Mouse (Mus musculus) adrenal gland, adult 8-10 months (tissue): ENCODE measurements around the gene Btbd9. TPM values are rescaled to one million over a fixed set of nuclear protein-coding genes. Genes with fewer than 3 reads are reported as not detected.

Experiments
- DNase-seq: peaks from one replicate; pipeline ENCODE4 v3.0.0; 2022
- total RNA-seq, 4 experiments: library from RNA; stranded (reverse); gene quantifications; 2 replicates each; pipeline ENCODE4 v1.2.4; 2022

Btbd9 gene
- total RNA-seq, 4 experiments from 2014 or later = 40.1 to 61.6 (median 48.3) TPM

- no peak for DNase-seq
These were observed 306.9 kb downstream of the Btbd9 start for GRCm38 (mm10) chr17:30269136-30270063.

GRCm38 (mm10) chr17:30268456-30268855, 307.8 kb downstream of the Btbd9 start:
- no peak for DNase-seq

GRCm38 (mm10) chr17:30267432-30267973, 308.8 kb downstream of the Btbd9 start:
- no peak for DNase-seq

DNA sequence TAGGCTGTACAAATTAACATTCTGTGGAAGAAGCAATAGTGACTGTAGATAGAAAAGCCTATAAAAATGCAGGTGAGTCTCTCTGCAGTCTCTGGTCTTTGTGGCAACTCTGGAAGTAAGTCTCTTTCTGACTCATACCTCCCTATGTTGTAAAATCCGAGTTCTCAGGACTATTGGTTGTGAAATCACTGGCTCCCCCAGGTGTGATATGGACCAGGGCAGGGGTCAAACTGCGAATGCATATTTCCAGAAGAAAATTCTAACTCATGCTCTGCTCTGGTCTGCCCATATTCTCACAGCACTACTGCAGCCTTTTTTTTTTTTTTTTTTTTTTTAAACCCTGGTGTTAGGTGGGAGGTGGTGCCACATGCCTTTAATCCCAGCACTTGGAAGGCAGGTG, 312.8 kb downstream of the Btbd9 start:
- DNase-seq = no peak

- no peak for DNase-seq
These were observed 313.3 kb downstream of the Btbd9 start for GRCm38 (mm10) chr17:30262943-30263342.

GRCm38 (mm10) chr17:30262440-30262839, 313.8 kb downstream of the Btbd9 start:
- DNase-seq = no peak

DNA sequence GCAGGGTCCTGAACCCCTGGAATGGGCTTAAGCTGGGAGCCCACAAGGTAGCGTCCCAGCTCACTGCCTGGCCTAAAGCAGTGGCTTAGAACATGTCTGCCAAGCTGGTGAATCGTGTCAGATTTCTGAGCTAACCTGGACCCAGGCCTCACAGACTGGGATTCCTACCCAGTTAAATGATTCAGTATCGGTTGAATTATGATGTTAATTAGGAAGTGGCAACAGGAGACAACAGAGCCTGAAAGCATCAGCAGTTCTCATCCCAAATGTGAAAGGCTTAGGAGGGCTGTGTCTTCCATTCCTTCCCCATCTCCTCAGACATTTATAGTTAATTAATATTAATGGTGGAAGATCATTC, 314.3 kb downstream of the Btbd9 start:
- DNase-seq = no peak

- no peak for DNase-seq
These were observed 314.8 kb downstream of the Btbd9 start for GRCm38 (mm10) chr17:30261307-30261982.

- DNase-seq = no peak
These were observed 315.5 kb downstream of the Btbd9 start for GRCm38 (mm10) chr17:30260641-30261306.

GRCm38 (mm10) chr17:30259938-30260337, 316.4 kb downstream of the Btbd9 start:
- DNase-seq = no peak

DNA sequence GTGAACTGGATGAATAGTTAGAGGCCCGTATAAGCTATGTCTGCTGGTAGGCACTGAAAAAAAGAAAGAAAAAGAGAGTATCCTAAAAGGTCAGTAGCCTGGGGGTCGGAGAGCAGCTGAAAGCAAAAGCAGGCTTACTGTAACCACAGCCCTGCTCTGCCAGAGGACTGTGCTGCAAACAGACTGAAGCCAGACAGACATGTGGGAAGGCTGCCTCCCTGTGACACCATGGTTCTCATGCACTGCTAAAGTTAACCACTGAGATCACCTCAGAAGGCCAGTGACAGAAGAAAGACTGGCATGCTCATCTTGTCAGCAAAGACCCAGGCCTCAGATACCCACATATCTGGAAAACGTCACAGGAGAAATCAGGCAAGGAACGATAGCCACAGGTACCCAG, 317.8 kb downstream of the Btbd9 start:
- DNase-seq = no peak

GRCm38 (mm10) chr17:30255928-30256560, 320.2 kb downstream of the Btbd9 start:
- no peak for DNase-seq

DNA sequence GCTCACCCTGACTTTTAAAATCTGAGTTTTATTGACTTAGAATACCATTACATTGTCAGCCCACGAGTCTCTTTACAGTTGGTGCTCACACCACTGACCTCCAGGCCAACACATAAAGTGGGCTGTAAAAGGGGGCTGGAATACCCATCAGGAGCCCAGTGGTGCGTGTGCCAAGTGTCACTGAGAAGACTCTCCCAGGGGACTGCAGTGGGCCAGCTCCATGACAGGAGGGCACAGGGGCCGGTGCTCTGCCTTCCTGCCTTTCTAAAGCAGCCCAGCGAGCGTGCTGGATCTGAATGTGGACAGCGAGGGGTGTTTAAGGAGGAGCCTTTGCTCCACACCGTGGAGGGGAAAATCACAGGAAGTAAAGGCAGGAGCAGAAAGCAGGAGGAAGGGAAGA, 322.4 kb downstream of the Btbd9 start:
- no peak for DNase-seq

DNA sequence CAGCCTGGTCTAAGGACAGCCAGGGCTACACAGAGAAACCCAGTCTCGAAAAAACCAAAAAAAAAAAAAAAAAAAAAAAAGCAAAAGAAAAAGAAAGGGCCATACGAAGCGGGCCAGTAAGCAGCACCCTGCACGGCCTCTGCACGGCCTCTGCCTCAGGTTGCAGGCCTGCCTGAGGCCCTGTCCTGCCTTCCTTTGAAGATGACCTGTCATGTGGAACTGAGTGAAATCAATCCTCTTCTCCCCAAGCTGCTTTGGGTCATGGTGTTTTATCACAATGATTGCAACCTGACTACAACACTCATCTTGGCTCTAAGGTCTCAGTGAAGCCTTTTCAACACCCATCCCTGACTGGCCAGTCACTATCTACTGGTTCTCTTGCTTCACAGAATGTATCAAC, 323.3 kb downstream of the Btbd9 start:
- no peak for DNase-seq

- no peak for DNase-seq
These were observed 331.0 kb downstream of the Btbd9 start for GRCm38 (mm10) chr17:30245308-30245706.

- DNase-seq = no peak
These were observed 331.5 kb downstream of the Btbd9 start for GRCm38 (mm10) chr17:30244651-30245307.

DNA sequence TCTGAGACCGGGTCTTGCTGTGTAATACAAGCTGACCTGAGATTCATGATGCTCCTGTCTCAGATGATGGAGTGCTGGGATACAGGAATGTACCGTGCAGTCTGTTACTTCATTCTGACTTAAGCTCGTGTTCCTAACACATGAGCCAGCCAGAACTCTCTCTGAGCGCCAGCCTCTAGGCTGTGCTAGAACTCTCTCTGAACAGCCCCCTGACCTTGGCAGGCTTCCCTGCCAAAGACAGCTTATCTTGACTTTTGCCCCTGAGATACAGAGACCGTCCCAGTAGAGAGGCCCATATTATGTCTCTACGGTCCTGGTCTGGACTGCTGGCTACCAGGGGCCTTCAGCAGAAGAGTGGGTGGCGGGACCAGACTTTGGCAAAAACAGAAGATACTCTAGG, 332.7 kb downstream of the Btbd9 start:
- DNase-seq = no peak

- no peak for DNase-seq
These were observed 333.6 kb downstream of the Btbd9 start for GRCm38 (mm10) chr17:30242647-30243046.

GRCm38 (mm10) chr17:30241720-30242322, 334.5 kb downstream of the Btbd9 start:
- no peak for DNase-seq

GRCm38 (mm10) chr17:30241061-30241460, 335.2 kb downstream of the Btbd9 start:
- DNase-seq = no peak

- no peak for DNase-seq
These were observed 335.6 kb downstream of the Btbd9 start for GRCm38 (mm10) chr17:30240659-30241058.
